Mouse (Mus musculus) right cerebral cortex, adult 2 months (tissue): Measurements from ENCODE around the gene 1700034J05Rik.

Experiments
- DNase-seq, 2 experiments: peaks; one replicate each; pipeline ENCODE4 v3.0.0; 2021 to 2022; ENCODE audit warnings: low spot score in 2 of 2

1700034J05Rik gene

DNA sequence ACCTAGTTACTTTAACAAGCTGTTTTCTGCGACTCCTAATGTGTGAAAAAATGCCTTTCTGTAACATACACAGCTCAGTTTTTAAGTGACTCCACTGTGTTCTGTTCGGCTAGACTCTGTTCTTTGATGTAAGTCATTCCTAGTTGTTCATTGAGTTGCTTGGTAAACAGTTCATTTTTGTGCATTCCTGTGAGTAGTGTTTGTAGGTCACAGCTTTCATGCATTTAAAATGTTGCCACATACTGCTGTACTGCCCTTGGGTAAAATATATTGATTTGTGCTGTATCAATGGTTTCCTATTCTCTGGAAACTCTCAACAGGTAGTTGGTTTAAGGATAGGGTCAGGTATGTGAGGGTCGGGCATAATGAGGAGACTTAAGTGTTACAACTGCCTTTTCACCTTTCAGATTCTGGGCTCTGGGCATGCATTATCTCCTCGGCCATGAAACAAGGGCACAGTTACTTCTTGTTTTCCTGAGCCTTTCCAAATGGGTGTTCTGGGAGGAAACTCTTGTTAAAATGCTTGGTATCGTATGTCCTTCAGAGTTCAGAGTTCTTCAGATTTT lies 27.7 kb downstream of the 1700034J05Rik start:
- no peak for DNase-seq

GRCm38 (mm10) chr6:146918341-146918740 lies 35.9 kb downstream of the 1700034J05Rik start:
- no peak for DNase-seq

- no peak for DNase-seq
Measured at GRCm38 (mm10) chr6:146917396-146917795, 36.8 kb downstream of the 1700034J05Rik start.

DNA sequence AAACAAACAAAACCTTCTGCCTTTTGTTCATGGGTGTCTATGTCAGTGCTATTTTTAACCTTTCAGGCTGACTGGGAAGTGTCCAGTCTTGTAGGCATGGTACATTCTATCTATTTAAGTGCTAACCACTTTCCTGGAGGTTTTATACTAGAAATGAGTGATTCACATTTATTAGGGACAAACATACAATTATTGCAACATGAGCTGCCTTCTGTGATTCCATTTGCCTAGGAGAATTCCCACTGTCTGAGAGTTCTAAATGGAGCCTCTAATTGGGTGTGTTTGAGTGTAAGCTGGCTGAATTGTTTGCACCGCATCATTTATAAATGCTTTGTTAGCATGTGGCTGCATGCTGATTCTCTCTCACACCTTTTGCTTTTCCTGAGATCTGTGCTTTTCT lies 38.4 kb downstream of the 1700034J05Rik start:
- no peak for DNase-seq

GRCm38 (mm10) chr6:146913489-146914198 lies 40.6 kb downstream of the 1700034J05Rik start:
- no peak for DNase-seq

DNA sequence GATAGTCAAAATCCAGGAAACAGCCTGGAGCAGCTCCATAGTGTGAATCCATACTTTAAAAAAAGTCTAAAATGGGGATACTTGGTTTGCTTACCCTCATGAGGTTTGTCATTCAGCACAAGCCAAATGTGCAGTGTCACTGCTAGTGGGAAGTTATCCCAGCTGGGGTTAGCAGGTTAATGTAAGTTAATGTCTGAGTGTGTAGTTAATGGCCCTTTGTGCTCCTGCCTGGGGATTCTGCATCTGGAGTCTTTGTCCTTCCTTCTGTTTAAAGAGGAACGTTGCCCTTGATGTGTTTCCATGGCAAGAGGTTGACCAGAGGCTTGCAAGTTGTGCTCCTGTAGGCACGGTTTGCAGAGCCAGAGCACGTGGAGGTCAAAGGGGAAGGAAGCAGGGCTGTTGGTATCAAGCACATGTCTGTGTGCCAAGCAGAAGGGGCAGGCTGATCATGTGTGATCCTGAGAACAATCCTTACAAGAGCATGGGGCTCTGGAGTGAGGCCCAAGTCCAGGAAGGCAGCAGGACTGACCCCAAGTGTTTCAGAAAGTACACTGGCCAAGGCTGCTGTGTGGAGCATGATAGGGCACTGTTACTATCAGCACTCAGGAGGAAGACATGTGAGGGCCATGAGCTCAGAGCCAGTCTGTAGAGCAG lies 41.3 kb downstream of the 1700034J05Rik start:
- no peak for DNase-seq

DNA sequence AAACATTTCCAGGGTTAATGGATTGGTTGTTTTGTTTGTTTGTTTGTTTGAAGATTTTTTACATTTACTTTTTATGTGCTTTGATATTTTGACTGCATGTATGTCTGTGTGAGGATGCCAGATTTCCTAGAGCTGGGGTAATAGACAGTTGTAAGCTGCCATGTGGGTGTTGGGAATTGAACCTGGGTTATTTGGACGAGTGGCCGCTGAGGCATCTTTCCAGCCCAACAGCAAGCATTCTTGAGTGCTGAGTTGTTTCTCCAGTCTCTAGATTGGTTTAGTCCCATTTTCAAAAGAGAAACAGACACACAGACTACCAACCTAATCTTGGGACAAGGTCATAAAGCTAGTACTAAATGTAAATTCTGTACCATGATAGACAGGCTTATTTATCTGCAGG lies 43.4 kb downstream of the 1700034J05Rik start:
- no peak for DNase-seq

DNA sequence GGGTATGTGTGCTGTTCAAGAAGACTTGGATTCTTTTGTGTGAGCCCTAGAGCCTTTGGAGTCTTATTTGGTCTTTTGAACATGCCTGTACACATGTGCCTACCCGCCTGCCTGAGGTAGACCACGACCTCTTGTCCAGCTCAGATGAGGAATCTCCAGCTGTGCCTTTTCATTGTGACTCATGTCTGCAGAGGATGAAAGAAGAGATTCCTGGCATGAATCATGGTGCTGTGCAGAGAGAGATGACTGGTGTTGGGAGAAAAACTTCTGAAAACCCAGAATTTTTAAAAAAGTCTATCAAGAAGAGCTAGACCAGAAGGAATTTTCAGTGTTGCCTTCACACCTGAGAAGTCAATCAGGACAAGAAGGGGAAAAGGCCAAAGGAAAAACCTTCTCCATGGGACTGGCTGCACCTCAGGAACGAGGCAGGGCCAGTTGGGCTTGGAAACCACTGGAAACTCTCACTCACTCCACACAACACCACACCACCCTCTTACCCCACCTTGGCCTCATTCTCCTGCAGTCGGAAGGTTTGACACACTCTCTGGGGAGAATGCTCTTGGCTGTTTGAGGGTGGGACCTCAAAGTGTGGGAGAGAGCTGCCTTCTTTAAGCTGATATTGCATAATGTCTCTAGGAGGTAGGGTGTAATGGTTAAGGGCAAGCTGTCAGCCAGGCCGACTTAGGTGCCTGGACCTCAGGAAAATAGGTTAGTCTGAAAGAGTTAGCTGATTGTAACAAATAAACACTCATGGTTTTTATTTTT lies 44.3 kb downstream of the 1700034J05Rik start:
- DNase-seq: no peak

- no peak for DNase-seq
Measured at GRCm38 (mm10) chr6:146908801-146909200, 45.4 kb downstream of the 1700034J05Rik start.

DNA sequence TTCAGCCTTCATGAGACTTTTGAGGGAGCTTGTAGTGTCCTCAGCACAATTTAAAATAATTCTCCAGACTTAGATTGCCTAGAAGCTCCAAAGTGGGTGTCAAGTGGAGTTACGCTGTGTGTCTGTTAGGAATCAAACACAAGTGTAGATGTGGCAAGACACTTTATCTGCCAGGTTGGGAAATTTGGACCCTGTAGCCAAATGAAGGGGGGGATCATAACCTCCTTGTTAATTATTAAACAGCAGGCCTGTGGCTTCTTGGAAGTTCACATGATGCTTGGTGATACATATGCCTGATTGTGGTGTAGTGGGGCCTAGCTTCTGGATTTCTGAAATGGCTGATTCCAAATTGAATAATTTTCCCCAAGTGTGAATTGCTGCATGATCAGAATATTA lies 46.4 kb downstream of the 1700034J05Rik start:
- no peak for DNase-seq

DNA sequence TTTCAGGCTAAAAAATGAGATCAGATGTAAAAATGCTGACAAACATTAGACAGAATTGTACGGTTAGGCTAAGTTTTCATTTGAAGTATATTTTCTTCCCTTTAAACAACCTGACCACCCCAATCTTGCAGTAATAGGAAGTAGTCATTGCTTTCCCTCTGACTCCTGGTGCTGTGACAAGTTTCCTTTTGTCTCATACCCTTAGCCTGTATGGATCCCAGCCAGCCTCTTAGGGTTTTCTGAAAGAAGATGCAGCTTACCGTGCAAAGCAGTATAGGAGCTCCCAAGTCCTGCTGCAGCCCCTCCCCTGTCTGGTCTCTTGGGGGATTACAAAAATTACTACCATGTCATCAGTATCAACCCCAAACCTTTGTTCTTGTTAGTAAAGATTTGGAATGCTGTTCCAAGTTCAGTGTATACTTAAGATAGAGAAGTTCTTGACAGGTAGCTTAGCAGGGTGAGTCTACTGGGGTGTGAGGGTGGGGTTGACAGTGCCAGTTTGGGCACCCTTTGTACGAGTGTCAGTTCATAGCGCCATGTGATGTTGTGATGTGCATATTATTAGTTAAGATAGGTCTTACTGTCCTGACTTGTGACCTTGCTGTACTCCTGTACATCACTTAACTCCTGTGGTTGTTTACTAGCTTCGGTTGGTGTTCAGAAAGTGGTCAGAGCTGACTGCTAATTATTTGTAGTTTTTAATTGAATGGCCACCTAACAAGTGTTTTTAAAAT lies 47.0 kb downstream of the 1700034J05Rik start:
- DNase-seq: no peak

DNA sequence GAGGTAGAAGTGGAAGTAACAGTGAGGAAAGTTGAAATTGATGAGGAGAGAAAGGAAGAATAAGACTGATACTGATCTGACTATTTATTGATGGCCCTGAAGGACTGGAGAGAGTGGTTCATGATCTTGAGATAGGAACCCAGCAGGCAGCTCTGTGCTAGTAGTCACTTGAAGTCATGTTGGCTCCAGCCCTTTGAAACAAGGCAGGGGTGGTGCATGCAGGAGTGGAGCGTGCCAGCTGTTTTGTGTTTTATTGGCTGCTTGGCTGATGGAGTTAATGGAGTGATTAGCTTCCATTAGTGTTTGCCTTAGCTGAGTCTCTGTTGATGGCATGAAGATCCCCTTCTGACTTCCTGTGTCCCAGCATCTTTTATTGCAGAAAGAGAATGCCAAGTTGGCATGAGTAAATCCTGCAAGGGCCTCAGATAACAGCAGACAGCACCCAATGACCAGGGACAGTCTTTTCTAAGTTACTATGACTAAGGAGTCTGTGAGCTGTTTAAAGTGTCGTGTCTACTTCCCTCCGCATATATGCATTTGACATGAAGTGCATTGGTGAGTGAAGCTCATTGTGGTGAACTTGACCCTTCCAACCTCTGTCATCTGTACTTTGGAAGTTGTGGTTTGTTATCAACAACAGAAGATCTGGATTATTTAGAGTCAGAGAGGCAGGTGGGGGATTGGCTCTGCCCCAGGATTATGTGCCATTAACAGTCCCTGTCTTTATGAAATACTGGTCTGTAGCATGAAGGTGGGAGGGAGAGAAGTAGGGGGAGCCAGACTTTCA lies 48.0 kb downstream of the 1700034J05Rik start:
- no peak for DNase-seq

DNA sequence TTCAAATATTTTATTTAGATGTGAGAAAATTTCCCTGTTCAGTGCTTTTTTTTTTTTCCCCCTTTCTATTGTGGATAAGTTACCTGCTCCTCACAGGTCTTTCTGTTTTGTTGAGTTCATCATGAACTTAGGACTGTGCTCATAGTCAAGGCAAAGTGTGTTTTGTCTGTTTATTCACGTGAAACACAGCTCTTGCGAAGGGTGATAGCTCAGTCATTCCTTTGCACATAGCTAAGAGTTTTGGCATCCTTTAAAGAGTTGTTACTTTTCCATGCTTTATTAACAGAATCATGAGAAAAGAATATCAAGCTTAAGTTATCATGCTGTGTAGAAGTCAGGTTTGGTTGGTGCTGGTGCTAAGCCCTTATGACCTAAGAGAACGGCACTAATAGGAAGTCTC lies 49.5 kb downstream of the 1700034J05Rik start:
- no peak for DNase-seq

- no peak for DNase-seq
Measured at GRCm38 (mm10) chr6:146903632-146904031, 50.6 kb downstream of the 1700034J05Rik start.

- DNase-seq: no peak
Measured at GRCm38 (mm10) chr6:146901929-146902328, 52.3 kb downstream of the 1700034J05Rik start.
